Mouse (Mus musculus) bone marrow, adult 2 months (tissue): Measurements from ENCODE around the gene Slc25a47.

Source experiments
- CTCF ChIP-seq: fragments of 200-500 bp; IDR thresholded peaks from 2 replicates; pipeline ENCODE4 v1.5.1; 2011; ENCODE audit warnings: low read length, control low read depth; ENCODE audit not compliant: control insufficient read depth, insufficient read depth
- POLR2A ChIP-seq: fragments of 200-500 bp; IDR thresholded peaks from 2 replicates; pipeline ENCODE4 v1.6.1; 2011; ENCODE audit warnings: low read depth, mild to moderate bottlenecking, control low read depth, low read length, borderline replicate concordance; ENCODE audit not compliant: control insufficient read depth

- no peak for TF ChIP-seq CTCF
- no peak for TF ChIP-seq POLR2A
Measured at GRCm38 (mm10) chr12:108873122-108873521, 37.3 kb downstream of the Slc25a47 start.
